Mouse (Mus musculus): ENCODE data around the gene Lurap1. TPM values are rescaled to one million over a fixed set of nuclear protein-coding genes. Genes with fewer than 3 reads are reported as not detected.

Lurap1 gene
- polyA plus RNA-seq, 1 experiment from 2014 or later, result 2.1 TPM

Other genes starting within 250 kb of the Lurap1 start
- gene Dmbx1, start 211.4 kb downstream of the Lurap1 start, polyA plus RNA-seq (2016; fragmentation: Nextera tagmentation; extraction: Ambion mirVana), result 3.2 and 4.0 TPM in 2 replicates
- gene Faah, start 133.4 kb downstream of the Lurap1 start, polyA plus RNA-seq (2016; fragmentation: Nextera tagmentation; extraction: Ambion mirVana), result 2.6 and 4.4 TPM in 2 replicates
- 18.0 and 19.6 TPM in 2 replicates for gene Nsun4, start 97.5 kb downstream of the Lurap1 start, polyA plus RNA-seq (2016; fragmentation: Nextera tagmentation; extraction: Ambion mirVana)
- 453 and 461 TPM in 2 replicates for gene Uqcrh, start 76.3 kb downstream of the Lurap1 start, polyA plus RNA-seq (2016; fragmentation: Nextera tagmentation; extraction: Ambion mirVana)
- 68.2 and 78.6 TPM in 2 replicates for gene Lrrc41, start 76.1 kb downstream of the Lurap1 start, polyA plus RNA-seq (2016; fragmentation: Nextera tagmentation; extraction: Ambion mirVana)
- 57.3 and 75.4 TPM in 2 replicates for gene Rad54l, start 27.6 kb downstream of the Lurap1 start, polyA plus RNA-seq (2016; fragmentation: Nextera tagmentation; extraction: Ambion mirVana)
- gene Pomgnt1, start 27.5 kb downstream of the Lurap1 start, polyA plus RNA-seq (2016; fragmentation: Nextera tagmentation; extraction: Ambion mirVana), result 51.9 and 55.0 TPM in 2 replicates
- gene Tspan1, start 16.3 kb upstream of the Lurap1 start, polyA plus RNA-seq (2016; fragmentation: Nextera tagmentation; extraction: Ambion mirVana), result 0.26 TPM in 1 of 2 replicates, not detected in the other
- not detected in 2 replicates for gene 1700042G07Rik, start 22.0 kb upstream of the Lurap1 start, polyA plus RNA-seq (2016; fragmentation: Nextera tagmentation; extraction: Ambion mirVana)
- not detected in 2 replicates for gene Gm49337, start 22.0 kb upstream of the Lurap1 start, polyA plus RNA-seq (2016; fragmentation: Nextera tagmentation; extraction: Ambion mirVana)
- gene Pik3r3, start 70.3 kb upstream of the Lurap1 start, polyA plus RNA-seq (2016; fragmentation: Nextera tagmentation; extraction: Ambion mirVana), result 49.2 and 57.3 TPM in 2 replicates